Mouse (Mus musculus): ENCODE data around the gene Lrguk. TPM values are rescaled to one million over a fixed set of nuclear protein-coding genes. Genes with fewer than 3 reads are reported as not detected.

Gene Lrguk
- total and polyA plus RNA-seq, 2 experiments from 2014 or later: 0.19 TPM; not detected in 1

DNA sequence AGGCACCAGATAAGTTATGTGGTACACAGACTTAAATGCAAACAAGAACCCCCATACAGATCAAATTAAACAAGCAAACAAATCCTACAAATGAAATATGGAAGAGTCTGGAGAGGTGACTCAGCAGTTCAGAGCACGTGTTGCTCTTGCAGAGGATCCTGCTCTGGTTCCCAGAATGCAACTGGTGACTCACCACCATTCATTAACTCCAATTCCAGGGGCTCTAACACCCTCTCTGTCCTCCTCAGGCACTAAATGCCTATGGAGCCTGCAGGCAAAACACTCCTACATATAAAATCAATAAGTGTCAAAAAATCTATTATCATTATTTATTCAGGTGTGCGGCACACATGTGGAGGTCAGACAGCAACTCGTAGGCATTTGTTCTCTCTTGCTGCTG lies 4.8 kb downstream of the Lrguk start:
- no peaks in the 10 kb centered on the region for H3K36me3 ChIP-seq (replicated peaks; ENCODE audit: control insufficient read depth, insufficient read depth, low read length)
- no peak for TF ChIP-seq CTCF (IDR thresholded peaks at IDR 0.05; ENCODE audit: low read depth)
- no peak for TF ChIP-seq EP300 (IDR thresholded peaks at IDR 0.05; ENCODE audit: low read depth)
- no peaks in the 10 kb centered on the region for H3K4me1 ChIP-seq (ENCODE audit: control insufficient read depth, insufficient read depth)
- 38% methylated on average over 3 of the region's 3 CpGs for WGBS
- H3K27me3 ChIP-seq (ENCODE audit: control insufficient read depth, insufficient read depth, low read length): no peaks in the 10 kb centered on the region; the same call in 1 of the 2 replicates
- H3K9ac ChIP-seq (replicated peaks; ENCODE audit: low read depth, low read length): no peak overlapping the region
- no peak overlapping the region for H3K27ac ChIP-seq (ENCODE audit: low read depth)
- H3K9me3 ChIP-seq (replicated peaks; ENCODE audit: control insufficient read depth, low read length): no peaks in the 10 kb centered on the region
- no peak overlapping the region for H3K4me2 ChIP-seq (ENCODE audit: low read depth, low read length)
- ATAC-seq (ENCODE audit: insufficient read depth, low read depth): no peak
- no peak overlapping the region for H3K4me3 ChIP-seq (ENCODE audit: low read depth, low read length)
- DNase-seq (ENCODE audit: low spot score): no peak

- ATAC-seq (ENCODE audit: insufficient read depth, low read depth): no peak
These were observed 5.6 kb downstream of the Lrguk start for GRCm38 (mm10) chr6:34034577-34035461.

DNA sequence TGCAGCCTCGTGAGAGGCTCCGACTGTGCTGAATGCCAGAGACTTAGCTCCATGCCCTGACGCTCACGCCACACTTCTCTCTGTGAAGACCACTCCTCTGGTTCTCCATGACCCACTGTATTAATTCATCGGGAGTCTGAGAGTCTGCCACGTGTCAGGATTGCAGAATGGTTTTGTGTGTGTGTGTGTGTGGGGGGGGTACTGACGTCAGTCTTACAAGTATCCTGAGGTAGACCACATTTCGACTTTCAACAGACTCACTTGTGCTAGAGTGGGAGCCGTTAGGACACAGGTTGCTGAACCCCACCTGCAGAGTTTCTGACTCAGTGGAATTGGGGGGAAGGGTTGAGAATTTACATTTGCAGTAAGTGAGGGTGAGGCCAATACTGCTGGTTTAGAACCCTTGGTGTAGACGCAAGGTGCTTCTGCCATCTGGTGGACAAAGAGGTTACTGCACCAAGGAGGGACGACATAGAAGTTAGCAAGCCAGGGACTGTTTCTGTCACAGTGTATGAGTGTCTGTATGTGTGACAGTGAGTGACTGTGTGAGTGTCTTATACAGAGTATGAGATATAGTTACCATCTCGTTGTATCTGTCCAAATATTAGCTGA lies 11.5 kb downstream of the Lrguk start:
- ATAC-seq (ENCODE audit: insufficient read depth, low read depth) (peak; percentile 72), DNase-seq (ENCODE audit: low spot score) (peak; percentile 34)
- H3K9ac ChIP-seq (replicated peaks; ENCODE audit: low read depth, low read length): no peak overlapping the region
- H3K27me3 ChIP-seq (ENCODE audit: control insufficient read depth, insufficient read depth, low read length): no peaks in the 10 kb centered on the region
- TF ChIP-seq CTCF (IDR thresholded peaks at IDR 0.05; ENCODE audit: low read depth): peak; percentile 90
- no peak for TF ChIP-seq EP300 (IDR thresholded peaks at IDR 0.05; ENCODE audit: low read depth)
- no peaks in the 10 kb centered on the region for H3K9me3 ChIP-seq (replicated peaks; ENCODE audit: control insufficient read depth, low read length)
- no peak overlapping the region for H3K4me3 ChIP-seq (ENCODE audit: low read depth, low read length)
- H3K4me2 ChIP-seq (ENCODE audit: low read depth, low read length): no peak overlapping the region
- 42% methylated on average over 12 of the region's 12 CpGs for WGBS
- H3K36me3 ChIP-seq (replicated peaks; ENCODE audit: control insufficient read depth, insufficient read depth, low read length): no peaks in the 10 kb centered on the region
- H3K4me1 ChIP-seq (ENCODE audit: control insufficient read depth, insufficient read depth): no peaks in the 10 kb centered on the region
- H3K27ac ChIP-seq (ENCODE audit: low read depth): no peak overlapping the region

More at GRCm38 (mm10) chr6:34034577-34035461, 5.6 kb downstream of the Lrguk start:
- DNase-seq (ENCODE audit: low spot score): no peak
- 29% methylated on average over 15 of the region's 15 CpGs for WGBS
- H3K4me3 ChIP-seq (ENCODE audit: low read depth, low read length): no peak overlapping the region
- no peak overlapping the region for H3K9ac ChIP-seq (replicated peaks; ENCODE audit: low read depth, low read length)
- H3K4me2 ChIP-seq (ENCODE audit: low read depth, low read length): no peak overlapping the region
- TF ChIP-seq EP300 (IDR thresholded peaks at IDR 0.05; ENCODE audit: low read depth) (no peak), CTCF (IDR thresholded peaks at IDR 0.05; ENCODE audit: low read depth) (no peak)
- H3K9me3 ChIP-seq (replicated peaks; ENCODE audit: control insufficient read depth, low read length): no peaks in the 10 kb centered on the region
- no peaks in the 10 kb centered on the region; the same call in 1 of the 2 replicates for H3K27me3 ChIP-seq (ENCODE audit: control insufficient read depth, insufficient read depth, low read length)
- no peak overlapping the region for H3K27ac ChIP-seq (ENCODE audit: low read depth)
- no peaks in the 10 kb centered on the region for H3K4me1 ChIP-seq (ENCODE audit: control insufficient read depth, insufficient read depth)
- H3K36me3 ChIP-seq (replicated peaks; ENCODE audit: control insufficient read depth, insufficient read depth, low read length): no peaks in the 10 kb centered on the region

- H3K4me2 ChIP-seq (ENCODE audit: low read depth, low read length): no peak overlapping the region
- no peaks in the 10 kb centered on the region for H3K27me3 ChIP-seq (ENCODE audit: control insufficient read depth, insufficient read depth, low read length)
- H3K4me1 ChIP-seq (ENCODE audit: control insufficient read depth, insufficient read depth): no peaks in the 10 kb centered on the region
- ATAC-seq (ENCODE audit: insufficient read depth, low read depth) (no peak), DNase-seq (ENCODE audit: low spot score) (no peak)
- no peak overlapping the region for H3K4me3 ChIP-seq (ENCODE audit: low read depth, low read length)
- WGBS: 85% methylated on average over 11 of the region's 11 CpGs
- no peaks in the 10 kb centered on the region for H3K9me3 ChIP-seq (replicated peaks; ENCODE audit: control insufficient read depth, low read length)
- TF ChIP-seq CTCF (IDR thresholded peaks at IDR 0.05; ENCODE audit: low read depth) (no peak), EP300 (IDR thresholded peaks at IDR 0.05; ENCODE audit: low read depth) (no peak)
- no peak overlapping the region for H3K27ac ChIP-seq (ENCODE audit: low read depth)
- no peak overlapping the region for H3K9ac ChIP-seq (replicated peaks; ENCODE audit: low read depth, low read length)
- H3K36me3 ChIP-seq (replicated peaks; ENCODE audit: control insufficient read depth, insufficient read depth, low read length): no peaks in the 10 kb centered on the region
These were observed 12.5 kb downstream of the Lrguk start for GRCm38 (mm10) chr6:34041589-34042280.

GRCm38 (mm10) chr6:34044228-34044811 lies 15.1 kb downstream of the Lrguk start:
- Histone ChIP-seq H3K9ac (replicated peaks; ENCODE audit: low read depth, low read length) (no peak overlapping the region), H3K9me3 (replicated peaks; ENCODE audit: control insufficient read depth, low read length) (no peaks in the 10 kb centered on the region), H3K27me3 (ENCODE audit: control insufficient read depth, insufficient read depth, low read length) (no peaks in the 10 kb centered on the region), H3K27ac (ENCODE audit: low read depth) (no peak overlapping the region), H3K36me3 (replicated peaks; ENCODE audit: control insufficient read depth, insufficient read depth, low read length) (no peaks in the 10 kb centered on the region), H3K4me1 (ENCODE audit: control insufficient read depth, insufficient read depth) (peaks cover 8% of the 10 kb centered on the region), H3K4me3 (ENCODE audit: low read depth, low read length) (no peak overlapping the region), H3K4me2 (ENCODE audit: low read depth, low read length) (no peak overlapping the region)
- ATAC-seq (ENCODE audit: insufficient read depth, low read depth) (peak; percentile 29), DNase-seq (ENCODE audit: low spot score) (no peak)
- whole genome bisulfite sequencing: 38% methylated on average over 12 of the region's 12 CpGs
- no peak for TF ChIP-seq EP300 (IDR thresholded peaks at IDR 0.05; ENCODE audit: low read depth)
- TF ChIP-seq CTCF (IDR thresholded peaks at IDR 0.05; ENCODE audit: low read depth): no peak
